Mouse (Mus musculus) CH12F3 (cell line): ENCODE data around the gene Clstn2.

Experiments used
- in situ Hi-C: fragments of 300-500 bp; cut with MboI; formaldehyde crosslinking; loops from 2 replicates; pipeline ENCODE4 v1.14.3; 2020; ENCODE audit warnings: low sequenced_read_pairs

The Clstn2 gene

DNA sequence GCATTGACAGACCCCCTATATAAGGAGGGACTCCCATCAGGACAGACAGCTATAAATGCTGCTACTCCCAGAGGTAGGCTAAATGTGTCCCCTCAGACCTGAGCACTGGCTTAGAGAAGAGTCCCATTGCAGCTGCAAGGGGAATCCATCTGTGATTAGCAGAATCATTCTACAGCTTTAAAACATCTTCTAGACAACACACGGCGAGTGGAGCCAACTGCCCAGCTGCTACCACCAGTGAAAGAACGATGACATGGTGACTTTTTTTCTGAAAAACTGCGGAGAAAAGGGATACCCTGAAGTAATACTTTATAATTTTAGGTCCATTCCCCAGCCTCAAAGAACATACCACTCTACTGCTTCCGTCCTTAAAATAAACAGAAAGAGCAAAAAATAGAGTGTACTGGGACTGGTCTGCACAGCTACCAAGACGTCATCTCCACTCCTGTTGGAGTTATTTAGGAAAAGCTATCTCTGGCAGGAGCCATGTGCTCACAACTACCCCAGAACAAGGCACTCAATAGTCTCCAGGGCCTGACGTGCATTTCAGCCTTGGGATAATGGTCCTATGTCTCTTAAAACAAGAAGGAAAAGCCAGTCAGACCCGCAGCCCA is 79.1 kb downstream of the Clstn2 start:
- in situ Hi-C loops: no loop called here

DNA sequence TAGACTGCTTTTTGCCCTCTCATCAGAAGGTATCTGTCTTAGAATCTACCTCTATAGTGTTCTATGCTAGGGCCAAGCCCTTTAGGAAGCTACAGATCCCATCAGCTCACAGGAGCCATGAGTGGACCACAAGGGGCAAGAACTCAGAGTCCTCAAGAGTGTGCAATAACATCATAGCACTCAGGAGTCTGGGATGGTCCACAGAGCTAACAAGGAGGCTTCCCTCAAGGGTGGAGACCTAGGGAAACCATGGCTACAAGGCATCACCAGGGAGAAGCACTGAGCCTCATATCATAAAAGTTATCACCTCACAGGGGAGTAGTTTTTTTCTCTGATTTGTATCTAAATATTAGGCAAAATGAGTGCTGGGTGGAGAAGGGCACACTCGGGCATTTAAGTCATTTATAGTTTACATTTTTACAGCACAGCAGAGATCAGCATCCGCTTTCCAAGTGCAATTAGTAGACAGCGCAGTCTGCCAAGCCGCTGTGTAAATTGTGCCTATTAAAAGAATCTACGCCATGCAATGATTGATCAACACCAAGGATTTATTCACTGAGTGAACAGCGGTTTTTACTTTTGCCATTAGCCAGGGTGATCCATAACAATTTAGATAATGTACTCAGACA is 82.5 kb downstream of the Clstn2 start:
- in situ Hi-C loops: no loop called here

DNA sequence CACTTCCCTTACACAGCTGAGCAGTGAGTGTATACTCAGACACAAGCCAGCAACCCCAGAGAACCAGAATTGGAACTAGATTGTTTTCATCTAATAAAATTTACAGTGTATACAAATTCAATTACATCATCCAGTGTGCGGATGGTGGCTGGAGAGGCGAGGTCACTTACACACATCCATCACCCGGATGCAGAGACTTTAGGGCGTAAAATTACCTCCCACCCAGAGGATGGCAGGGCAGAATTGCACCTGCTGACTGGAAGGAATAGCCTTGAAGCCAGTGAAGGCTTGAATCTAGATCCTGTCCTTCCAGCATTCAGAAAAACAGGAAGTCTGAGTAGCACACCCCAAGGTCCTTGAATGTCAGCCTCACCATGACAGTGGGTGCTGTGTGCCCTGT is 113.7 kb downstream of the Clstn2 start:
- in situ Hi-C loops: no loop called here

DNA sequence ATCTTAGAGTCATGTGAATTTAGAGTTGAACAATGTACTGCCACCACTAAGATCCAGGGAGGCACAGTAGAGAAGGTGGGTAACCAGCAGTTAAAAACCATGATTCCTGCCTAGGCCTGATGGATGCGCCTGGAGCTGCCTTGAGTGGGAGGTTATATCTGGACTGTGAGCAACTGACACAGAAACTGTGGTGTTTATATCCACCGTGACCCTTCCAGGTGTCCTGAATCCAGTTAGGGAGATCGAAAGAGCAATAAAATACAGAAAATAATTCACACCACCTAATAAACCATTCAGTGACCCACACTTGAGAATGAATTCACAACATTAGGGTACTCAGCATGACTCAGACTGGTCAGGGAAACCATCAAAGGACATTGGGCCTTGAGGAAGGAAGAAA is 141.6 kb downstream of the Clstn2 start:
- in situ Hi-C loops: no loop called here

DNA sequence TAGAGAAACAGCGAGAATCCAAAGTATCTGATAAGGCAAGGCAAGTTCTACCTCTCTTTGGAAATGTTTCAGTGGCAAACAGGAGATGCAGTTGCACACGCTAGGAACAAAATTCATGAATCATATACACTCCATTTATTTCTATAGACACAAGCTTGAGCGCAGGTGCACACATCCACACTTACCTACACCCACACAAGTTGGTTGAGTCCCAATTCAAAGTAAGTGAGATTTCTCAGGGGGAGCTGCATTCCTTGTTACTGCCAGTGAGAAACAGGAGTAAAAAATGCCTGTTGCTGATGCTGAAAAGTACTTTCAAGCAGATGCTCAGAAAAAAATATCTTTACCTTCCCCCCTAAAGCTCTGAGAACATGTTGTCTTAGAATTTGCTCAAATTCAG is 149.6 kb downstream of the Clstn2 start:
- in situ Hi-C loops: no loop called here

DNA sequence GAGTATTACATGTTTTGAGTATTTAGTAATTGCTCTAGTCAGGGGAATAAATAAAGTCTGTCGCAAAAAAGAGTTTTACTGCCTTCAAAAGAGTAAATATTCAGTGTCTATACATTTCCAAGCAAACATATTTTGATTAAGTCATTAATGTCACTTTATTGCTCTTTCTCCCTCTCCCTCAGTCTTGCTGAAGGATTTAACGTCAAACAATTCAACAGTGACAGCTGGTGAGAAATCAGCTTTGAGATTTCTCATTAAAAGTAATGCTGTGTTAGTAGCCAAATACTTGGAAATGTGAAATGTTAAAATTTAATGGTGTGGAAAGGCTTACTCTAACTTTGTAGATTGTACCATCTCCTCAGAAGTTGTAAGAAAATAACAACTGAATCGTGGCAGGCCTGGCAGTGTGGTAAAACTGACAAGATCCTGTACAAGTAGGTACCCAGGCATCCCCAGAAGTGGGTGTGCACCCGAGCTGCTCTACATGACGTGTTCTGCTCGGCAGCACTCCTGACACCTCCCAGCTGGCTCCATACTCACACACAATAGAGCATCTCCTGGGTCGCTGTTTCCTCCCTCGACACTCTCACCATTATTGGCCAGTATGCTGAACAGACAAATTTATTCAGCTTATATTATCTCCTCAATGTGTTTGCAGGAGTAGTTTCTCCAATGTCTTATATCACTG is 165.8 kb downstream of the Clstn2 start:
- in situ Hi-C loops: no loop called here

DNA sequence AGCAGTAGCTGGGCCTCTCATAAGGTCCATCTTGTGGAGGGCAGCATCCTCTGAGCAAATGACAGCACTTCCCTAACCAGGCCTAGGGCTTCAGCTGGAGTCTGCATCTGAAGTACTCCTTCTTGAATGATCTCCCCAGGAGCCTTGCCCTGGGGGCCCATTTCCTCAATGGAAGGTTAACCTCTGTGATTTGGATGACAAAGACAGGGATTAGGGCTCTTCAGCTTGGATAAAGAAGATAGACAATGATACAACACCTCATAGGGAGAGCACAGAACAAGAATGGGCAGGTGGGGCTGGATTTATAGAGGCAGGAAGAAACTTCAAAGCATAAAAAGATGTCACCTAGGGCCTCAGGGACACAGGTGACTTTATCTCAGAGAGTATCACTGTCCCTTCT is 180.1 kb downstream of the Clstn2 start:
- in situ Hi-C loops: no loop called here

DNA sequence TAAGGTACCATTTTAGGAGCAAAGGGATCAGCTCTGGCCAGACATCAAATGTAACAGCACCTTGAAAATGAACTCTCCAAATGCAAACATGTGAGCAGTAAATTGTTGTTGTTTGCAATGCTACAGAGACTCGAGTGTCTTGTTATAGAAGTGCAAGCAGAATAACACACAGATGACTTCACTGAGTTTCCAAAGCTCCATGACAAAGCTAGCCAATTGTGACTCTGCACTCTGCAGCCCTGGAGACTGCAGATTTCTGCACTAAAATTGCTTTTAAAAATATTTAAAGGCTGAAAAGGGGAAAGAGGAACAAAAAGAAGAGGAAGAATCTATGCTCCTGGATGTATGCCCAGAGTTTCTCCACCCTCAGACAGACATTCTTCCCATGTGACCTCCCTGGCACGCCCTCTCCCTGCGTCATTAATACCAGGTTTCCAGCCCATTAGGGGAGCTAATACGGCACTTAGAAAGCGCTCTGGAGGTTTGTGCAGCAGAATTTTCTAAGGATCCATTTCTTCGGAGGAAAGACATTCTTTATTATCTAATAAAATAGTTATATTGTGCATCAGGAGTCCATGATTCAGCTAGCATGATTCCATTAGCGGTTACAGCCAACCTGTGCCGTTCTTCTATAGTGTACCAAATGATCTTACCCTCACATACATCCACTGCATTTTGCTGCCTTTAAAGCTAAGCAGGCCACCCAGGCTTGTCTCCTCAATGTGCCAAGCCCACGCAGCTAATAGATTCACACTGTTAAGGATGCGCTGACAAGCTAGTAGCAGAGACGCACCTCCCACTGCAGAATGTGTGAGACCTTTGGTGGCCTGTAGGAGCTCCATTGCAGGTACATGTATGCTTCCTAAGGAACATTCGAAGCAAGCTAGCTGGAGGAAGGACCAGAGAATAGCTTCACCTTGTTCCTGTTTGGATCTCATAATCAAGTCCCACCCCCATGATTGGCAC is 184.8 kb downstream of the Clstn2 start:
- in situ Hi-C loops: no loop called here

DNA sequence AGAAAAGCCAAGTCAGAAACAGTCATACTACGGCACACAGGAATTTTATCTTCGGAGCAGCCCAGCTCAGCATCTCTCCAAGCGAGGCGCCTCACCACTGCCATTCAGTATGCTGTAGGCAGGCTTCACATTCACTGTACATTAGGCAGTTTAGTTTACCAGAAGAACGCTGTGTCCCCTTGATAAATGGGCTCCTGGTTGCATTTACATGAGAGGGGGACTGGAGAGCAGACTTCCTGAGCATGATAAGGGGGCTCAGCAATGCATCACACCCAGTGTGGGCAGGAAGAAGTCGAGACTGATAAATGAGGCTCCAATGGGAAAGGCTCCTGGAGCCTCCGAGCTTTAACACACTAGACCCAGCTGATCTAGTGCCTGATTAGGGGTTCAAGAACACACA is 190.9 kb downstream of the Clstn2 start:
- in situ Hi-C loops: no loop called here

DNA sequence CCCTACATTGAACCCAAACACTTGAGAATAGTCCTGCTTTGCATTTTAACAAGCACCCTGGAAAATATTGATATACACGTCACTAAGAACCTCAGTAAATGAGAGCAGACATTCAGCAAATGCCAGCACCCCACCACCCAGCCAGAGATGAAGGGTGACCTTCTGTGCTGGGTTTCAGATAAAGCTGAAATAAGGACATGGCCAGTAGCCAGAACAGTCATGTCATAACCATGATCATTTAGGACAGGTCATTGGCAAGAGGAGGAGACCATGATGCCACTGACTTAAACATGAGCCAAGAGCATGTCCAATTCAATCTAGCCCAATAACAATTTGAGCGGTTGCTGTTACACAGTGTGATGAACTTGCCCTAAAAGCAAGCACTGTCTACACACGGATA is 201.8 kb downstream of the Clstn2 start:
- in situ Hi-C loops: no loop called here

DNA sequence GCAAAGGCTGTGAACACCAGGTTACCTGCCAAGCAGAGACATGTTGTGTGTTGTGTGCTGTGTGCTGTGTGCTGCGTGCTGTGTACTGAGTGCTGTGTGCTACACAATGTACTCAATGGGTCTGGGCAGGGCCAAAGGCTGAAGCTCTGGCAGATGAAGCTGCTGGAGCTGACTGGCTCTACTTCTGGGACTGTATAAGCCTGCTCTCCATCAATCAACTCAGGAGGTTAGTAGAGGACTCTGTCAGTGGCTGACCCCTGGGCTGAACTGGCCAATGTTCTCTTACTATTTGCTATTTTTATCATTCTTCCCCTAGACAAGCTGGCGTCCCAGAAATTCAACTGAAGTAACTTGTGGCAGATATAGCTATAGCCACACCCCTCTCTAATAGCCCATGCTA is 203.1 kb downstream of the Clstn2 start:
- in situ Hi-C loops: no loop called here

DNA sequence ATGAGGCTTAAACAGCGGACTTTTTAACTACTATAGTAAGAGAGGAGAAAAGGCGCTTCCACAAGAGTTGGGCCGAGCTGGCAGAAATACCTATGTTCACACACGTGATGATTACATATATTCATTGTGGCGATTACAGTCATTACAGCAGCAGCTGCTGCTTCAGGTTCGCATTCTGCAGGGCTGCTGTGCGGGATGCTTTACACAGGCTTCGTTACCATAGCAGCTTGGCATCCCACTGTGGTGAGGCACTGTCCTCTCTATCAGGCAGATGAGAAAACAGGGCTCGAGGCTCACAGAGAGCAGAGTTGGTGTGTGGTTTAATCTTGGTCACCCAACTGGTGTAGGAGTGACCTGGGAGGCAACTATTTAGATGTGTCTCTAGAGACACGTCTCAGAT is 205.3 kb downstream of the Clstn2 start:
- in situ Hi-C loops: no loop called here

DNA sequence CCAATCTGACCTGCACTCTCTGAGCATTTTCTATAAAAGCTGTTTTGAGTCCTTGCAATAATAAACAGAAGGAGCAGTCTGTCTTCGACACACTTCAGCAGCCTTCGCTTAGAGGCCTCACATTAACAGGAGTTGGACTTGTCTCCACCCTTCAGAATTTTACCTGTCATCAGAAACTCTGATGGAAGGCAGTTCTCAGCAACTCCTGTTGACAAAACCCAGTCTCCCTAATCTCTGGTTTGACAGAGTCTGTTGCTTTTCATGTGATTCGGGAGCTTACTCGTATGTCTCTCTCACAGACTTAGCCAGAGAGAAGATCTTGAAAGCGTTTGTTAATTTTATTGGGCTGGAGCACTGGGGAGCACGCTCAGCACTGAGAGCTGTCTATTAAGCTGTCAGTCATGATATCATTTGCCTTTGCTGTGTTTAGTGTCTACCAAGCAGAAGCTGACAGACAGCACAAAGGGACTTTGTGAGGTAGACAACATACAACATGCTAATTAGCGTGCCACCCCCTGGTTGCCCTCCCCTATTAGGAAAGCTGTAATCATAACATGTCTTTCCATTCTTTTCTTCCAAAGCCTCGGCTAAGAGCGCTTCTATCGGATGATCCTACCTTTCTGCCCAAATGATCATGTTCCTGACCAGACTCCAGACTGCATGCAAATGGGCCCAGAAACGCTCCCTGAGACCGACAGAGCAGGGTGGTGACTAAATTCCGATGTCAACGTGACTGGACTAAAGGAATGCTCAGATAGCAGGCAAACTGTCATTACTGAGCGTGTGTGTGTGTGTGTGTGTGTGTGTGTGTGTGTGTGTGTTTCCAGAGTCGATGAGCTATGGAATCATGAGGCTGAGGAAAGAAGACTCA is 206.7 kb downstream of the Clstn2 start:
- in situ Hi-C loops: no loop called here

DNA sequence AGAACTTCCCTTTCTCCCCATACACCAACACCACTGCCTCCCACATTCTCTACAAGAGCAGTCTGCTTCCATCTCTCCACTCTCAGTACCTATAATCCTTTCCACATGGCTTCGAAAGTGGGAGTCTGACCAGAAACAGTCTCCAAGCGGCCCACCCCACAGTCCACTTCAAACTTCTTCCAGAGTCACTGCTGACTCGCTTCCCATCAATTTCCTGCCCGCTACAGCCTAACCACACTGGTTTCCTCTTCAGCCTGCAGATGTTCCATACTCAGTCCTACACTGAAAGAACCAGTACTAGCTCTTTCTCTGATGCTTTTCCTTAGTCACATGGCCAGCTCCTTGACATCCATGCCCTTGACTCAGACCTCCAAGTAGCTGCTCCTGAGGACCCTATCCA is 215.9 kb downstream of the Clstn2 start:
- in situ Hi-C loops: no loop called here

DNA sequence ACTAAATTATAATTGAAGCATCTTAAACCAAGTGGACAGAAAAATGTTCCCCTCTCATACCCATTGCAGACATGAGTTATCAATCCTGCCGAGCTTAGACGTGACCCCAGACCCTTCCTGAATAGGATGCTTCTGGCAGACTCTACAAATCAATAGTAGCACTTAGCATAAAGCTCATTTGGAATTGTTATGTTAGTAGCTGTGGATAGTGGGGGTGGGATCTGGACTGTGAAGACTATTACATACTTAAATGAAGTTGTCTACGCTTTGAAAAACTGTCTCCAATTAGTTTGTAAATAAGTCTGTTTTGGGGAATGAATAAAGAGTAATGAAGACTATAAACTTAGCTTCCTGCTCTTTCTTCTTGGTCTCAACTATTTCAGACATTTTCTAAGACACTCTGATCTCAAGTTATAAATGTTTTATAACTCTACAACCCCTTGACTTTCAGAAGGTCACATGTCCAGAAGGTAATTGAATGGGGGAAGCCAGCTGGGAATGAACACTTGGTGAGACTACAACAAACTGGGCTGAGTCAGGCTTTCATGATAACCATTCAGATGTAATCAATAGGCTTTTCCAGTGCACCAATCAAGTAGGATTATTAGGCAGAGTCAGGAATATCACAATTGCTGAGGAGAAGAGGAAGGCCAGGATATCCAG is 216.7 kb downstream of the Clstn2 start:
- in situ Hi-C loops: no loop called here

DNA sequence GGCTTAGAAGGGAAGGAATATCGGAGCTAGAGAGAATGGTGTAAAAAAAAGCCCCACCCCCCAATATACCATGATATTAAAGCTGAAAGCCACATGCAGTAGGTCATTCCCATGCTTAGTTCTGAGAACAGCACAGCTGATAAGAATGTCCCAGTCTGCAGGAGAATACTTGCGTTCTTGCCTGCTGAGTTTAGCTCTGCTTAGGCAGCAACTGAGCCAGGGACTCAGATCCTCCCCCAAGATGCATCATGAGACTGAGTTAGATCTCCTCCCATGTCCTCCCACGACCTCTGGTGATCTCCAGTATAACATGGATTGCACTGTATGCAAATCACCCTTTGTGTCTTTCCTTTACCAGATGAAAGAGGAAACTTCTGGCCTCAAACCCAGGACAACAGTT is 219.8 kb downstream of the Clstn2 start:
- in situ Hi-C loops: no loop called here

DNA sequence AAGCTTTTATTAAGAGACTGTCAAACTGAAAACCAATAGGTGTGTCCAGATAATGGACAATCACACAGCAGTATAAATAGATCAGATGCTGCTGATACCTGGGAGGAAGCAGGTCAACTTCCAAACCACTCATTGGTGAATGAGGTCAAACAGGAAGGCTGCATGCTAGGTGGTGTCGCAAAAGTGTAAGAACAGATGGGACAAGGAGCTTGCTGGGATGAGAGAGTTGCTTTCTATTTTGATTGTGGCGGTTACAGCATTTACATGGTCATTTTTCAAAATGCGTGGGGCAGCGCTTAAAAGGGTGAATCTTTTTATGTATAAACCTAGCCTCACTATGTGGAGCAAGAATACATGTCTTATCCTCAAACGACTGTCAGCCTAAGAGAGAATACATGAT is 225.9 kb downstream of the Clstn2 start:
- in situ Hi-C loops: no loop called here

DNA sequence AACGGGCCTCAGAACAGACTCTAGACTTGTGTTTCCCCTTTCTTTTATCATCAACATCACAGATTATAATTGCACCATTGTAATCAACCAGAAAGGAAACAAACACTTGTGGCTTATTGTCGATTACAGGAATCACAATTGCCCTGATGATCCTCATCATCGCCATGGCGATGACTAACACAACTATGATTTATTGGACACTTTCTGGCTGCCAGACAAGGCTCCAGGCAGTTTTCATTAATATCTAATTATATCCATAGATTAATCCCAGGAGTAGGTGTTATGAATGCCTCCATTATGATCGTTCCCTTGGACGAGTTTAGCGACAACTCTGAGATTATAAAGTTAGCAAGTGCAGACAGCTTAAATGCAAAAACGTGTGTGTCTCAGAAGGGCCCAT is 239.3 kb downstream of the Clstn2 start:
- in situ Hi-C loops: no loop called here

DNA sequence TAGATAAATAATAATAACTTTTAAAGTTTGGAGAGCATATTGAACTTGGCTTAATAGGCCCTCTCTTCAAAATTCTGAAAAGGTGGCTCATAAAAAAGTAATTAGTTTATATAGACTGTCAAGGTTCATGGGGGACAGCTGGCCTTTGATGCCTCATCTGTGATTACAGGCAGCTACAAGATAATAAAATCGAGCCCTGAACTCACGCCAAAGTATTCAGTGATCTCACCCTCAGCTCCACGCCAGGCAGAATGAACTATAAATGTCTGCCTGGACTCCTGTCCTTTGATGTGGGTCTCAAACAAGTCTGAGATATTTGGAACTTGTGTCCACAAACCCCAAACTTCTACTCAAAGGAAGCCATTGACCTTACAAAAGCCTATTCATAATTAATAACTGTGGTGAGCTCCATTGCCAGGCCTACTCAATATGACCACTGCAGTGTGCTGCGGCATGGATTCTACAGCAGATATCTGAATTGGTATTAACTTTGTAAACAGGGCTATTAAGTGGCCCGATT is 244.8 kb downstream of the Clstn2 start:
- in situ Hi-C loops: no loop called here
